Mouse (Mus musculus) stomach, postnatal 0 days (tissue): Measurements from ENCODE around the gene Dnajc16.

Experiments used
- CTCF ChIP-seq: IDR thresholded peaks from 2 replicates; pipeline ENCODE4 v1.5.1; 2016; ENCODE audit warnings: antibody characterized with exemption, low read depth, mild to moderate bottlenecking, moderate library complexity
- EP300 ChIP-seq: optimal IDR thresholded peaks from 2 replicates; pipeline ENCODE3; 2016; ENCODE audit warnings: antibody characterized with exemption

DNA sequence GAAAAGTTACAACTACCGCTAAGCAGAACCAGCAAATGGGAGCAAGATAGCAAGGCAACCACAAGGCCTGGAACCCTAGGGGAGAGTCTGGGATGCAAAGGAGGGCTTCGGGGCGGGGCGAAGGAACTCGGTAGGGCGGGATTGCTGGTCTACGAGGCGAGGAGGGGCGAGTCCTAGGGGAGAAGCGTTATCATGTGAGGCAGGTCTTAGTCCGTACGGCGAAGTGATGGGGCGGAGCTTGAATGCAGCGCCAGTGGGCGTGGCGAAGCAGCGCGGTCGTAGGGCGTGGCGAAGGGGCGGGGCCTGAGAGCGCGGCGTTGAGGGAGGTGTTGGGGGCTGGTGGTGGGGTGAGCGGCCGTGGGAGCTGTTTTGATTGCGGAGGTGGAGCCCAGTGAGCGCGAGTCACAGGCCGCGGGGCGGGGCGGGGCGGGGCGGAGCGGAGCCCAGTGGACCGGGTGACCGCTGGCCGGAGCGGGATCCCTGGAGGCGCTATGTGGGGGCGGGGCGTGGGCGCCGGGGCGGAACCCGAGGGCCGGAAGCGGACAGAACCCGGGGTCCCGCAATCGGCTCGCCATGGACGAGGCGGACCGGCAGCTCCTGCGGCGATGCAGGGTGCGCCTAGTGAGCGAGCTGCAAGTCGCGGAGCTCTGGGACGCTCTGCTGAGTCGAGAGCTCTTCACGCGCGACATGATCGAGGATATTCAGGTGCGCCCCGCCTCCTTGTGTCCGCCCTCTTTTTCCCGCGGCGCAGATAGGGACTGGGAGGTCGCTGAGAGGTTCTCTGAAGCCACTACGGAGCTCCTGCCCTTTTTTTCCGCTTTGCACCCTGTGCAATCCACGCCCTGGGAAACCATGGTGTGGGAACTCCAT lies 2.8 kb upstream of the Dnajc16 start, which contains the start of gene Casp9:
- TF ChIP-seq CTCF = 0 out of 2 replicates have a peak, but pooled peaks have one; percentile 11
- TF ChIP-seq EP300 = no peak
